23 mouse cellular contexts compared by ENCODE assay signal in the genomic region with DNA sequence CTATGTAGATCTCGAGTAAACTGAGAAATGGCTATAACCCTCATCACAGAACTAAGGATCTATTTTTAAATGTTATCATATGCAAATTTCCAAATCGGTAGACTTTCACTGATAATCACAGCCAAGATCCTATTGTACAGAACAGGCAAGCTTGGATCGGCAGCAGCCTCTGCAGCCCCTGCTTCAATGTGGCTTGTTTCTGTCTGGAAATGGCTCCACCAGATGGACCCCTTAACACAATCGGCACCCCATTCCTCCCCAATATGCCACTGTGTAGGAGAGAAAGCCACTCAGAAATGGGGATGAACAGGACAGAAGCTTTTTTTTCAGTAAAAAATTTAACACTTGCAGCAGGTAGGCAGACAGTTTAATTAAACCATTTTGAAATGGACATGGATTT.
A peak's percentile ranks its signal among the peaks of the same experiment; 100 is the strongest.
DNase-seq lines count a peak whose midpoint lies in the region; ATAC-seq and TF ChIP-seq lines count a peak whose summit lies in the region.
"Had no signal": no experiment of that assay in that cellular context is flagged by ENCODE, and none has a peak within 500 bp of the region (broad histone marks: within the 10 kb centered on the region; RNA-seq: fewer than 3 reads in every experiment).

No protein-coding gene starts in this region.

- no peak for TF ChIP-seq CTCF in lung, postnatal 0 days (IDR thresholded peaks at IDR 0.05)

- no peak overlapping the region for H3K4me3 ChIP-seq in lung, postnatal 0 days (ENCODE audit: low read depth, low read length)
- H3K4me3 ChIP-seq: embryonic facial prominence, embryonic 13.5 days; gastrocnemius, adult 2 months; heart, embryonic 10.5 days; intestine, embryonic 15.5 days had no signal

- ATAC-seq in frontal cortex, adult (ENCODE audit: low TSS enrichment) = peak; percentile 57; the same call in 1 of the 2 replicates
- no peak for ATAC-seq in lung, postnatal 0 days
- ATAC-seq: activated CD4-positive, CD25-positive, alpha-beta regulatory T cell, adult 4 months; forebrain, embryonic 14.5 days; intestine, embryonic 15.5 days; Patski had no signal

- 76% methylated on average over 4 of the region's 4 CpGs for WGBS in lung, postnatal 0 days

- H3K9me3 ChIP-seq in lung, postnatal 0 days (ENCODE audit: low read length) = no peaks in the 10 kb centered on the region
- H3K9me3 ChIP-seq: embryonic facial prominence, embryonic 13.5 days; heart, embryonic 10.5 days; intestine, embryonic 15.5 days had no signal

- H3K36me3 ChIP-seq in lung, postnatal 0 days (ENCODE audit: insufficient read depth, low read length) = no peaks in the 10 kb centered on the region
- H3K36me3 ChIP-seq: embryonic facial prominence, embryonic 13.5 days; heart, embryonic 10.5 days; intestine, embryonic 15.5 days had no signal

- H3K9ac ChIP-seq in lung, postnatal 0 days (replicated peaks; ENCODE audit: low read depth) = no peak overlapping the region
- H3K9ac ChIP-seq: embryonic facial prominence, embryonic 13.5 days; hindbrain, embryonic 14.5 days; intestine, embryonic 15.5 days had no signal

- H3K4me2 ChIP-seq in lung, postnatal 0 days (replicated peaks; ENCODE audit: low read depth, low read length) = no peak overlapping the region
- H3K4me2 ChIP-seq: embryonic facial prominence, embryonic 13.5 days; hindbrain, embryonic 14.5 days; intestine, embryonic 15.5 days had no signal

- H3K4me1 ChIP-seq in lung, postnatal 0 days (ENCODE audit: insufficient read depth, low read depth, low read length) = no peaks in the 10 kb centered on the region
- H3K4me1 ChIP-seq: embryonic facial prominence, embryonic 13.5 days; heart, embryonic 10.5 days; intestine, embryonic 15.5 days had no signal

- no peaks in the 10 kb centered on the region for H3K27me3 ChIP-seq in lung, postnatal 0 days (replicated peaks; ENCODE audit: insufficient read depth, low read length)
- H3K27me3 ChIP-seq: CH12.LX; embryonic facial prominence, embryonic 13.5 days; intestine, embryonic 15.5 days; Patski had no signal

- no peak for TF ChIP-seq EP300 in lung, postnatal 0 days (IDR thresholded peaks at IDR 0.05)

- no peak for DNase-seq in frontal cortex, postnatal 36 days (ENCODE audit: low spot score in 2 of 2)
- DNase-seq in layer of hippocampus, adult 11-12 months (ENCODE audit: low spot score) = peak; percentile 33
- DNase-seq in layer of hippocampus, adult 9-10 months (ENCODE audit: low spot score) = peak; percentile 25
- peak; percentile 33 to 37 for DNase-seq in layer of hippocampus, postnatal 36 days
- DNase-seq in lung, postnatal 0 days (ENCODE audit: low spot score) = no peak
- no peak for DNase-seq in kidney, adult 9 months
- DNase-seq in gastrocnemius, postnatal 10 days = no peak
- DNase-seq: adrenal gland, postnatal 14 days; cerebellum, adult 2 months; cerebellum, postnatal 14 days; gastrocnemius, adult 2 months; gastrocnemius, postnatal 36 days; heart, adult 18-20 months; heart, postnatal 10 days had no signal

- H3K27ac ChIP-seq in lung, postnatal 0 days (ENCODE audit: low read length) = no peak overlapping the region
- H3K27ac ChIP-seq: embryonic facial prominence, embryonic 13.5 days; gastrocnemius, adult 2 months; heart, embryonic 10.5 days; hindbrain, embryonic 14.5 days; intestine, embryonic 15.5 days had no signal

Comparison
In these comparisons a context has a peak if more than half of its experiments do, and no peak if none do; other contexts are left out.
1. DNase-seq: peak in layer of hippocampus, adult 11-12 months (single experiment), layer of hippocampus, adult 9-10 months (single experiment) and layer of hippocampus, postnatal 36 days (2 of 2); none in frontal cortex, postnatal 36 days (0 of 2), lung, postnatal 0 days (single experiment), kidney, adult 9 months (single experiment) and gastrocnemius, postnatal 10 days (single experiment).